17 mouse cellular contexts compared by ENCODE assay signal in the genomic region with DNA sequence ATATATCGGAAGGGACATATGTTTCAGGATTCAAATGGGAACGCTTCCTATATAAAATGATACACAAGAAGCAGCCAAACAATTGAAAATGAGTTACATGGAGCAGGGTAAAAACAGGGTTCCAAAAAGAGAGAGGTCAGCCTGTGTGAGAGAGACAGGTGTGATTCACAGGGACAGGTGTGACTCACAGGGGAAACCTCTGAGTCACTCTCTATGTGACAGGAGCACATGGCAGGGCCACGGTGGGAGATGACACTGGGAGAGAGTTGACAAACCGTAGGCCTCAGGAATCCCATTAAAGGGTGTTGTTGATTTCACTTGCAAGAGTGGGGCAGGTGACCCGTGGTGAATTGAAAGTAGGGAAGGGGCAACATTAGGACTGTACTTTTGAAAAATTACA.
DNase-seq lines count a peak whose midpoint lies in the region; TF ChIP-seq lines count a peak whose summit lies in the region.
"Had no signal": no experiment of that assay in that cellular context is flagged by ENCODE, and none has a peak within 500 bp of the region (broad histone marks: within the 10 kb centered on the region; RNA-seq: fewer than 3 reads in every experiment).

No protein-coding gene starts in this region.

- WGBS in cerebellum, adult 2 months: 56% methylated on average over 5 of the region's 5 CpGs

- DNase-seq in adrenal gland, adult 2 months: peak; percentile 17
- no peak for DNase-seq in adrenal gland, postnatal 36 days
- DNase-seq in cerebellum, adult 2 months: peak; percentile 38 to 63
- no peak for DNase-seq in cerebellum, postnatal 36 days
- peak; percentile 59 for DNase-seq in brain, adult 2 months (ENCODE audit: low read depth, low spot score)
- no peak for DNase-seq in frontal cortex, postnatal 10 days (ENCODE audit: low spot score in 2 of 2)
- DNase-seq: adrenal gland, adult 8-10 months; adrenal gland, postnatal 10 days; adrenal gland, postnatal 14 days; adrenal gland, postnatal 25 days; B cell, adult 2 months; cerebellum, adult 11 months; cerebellum, adult 11-12 months; cerebellum, adult 8-10 months; cerebellum, adult 9-10 months; cerebellum, adult 9-11 months had no signal

- H3K27ac ChIP-seq in cerebellum, adult 2 months (ENCODE audit: insufficient read depth, low read length): no peak overlapping the region

- H3K27me3 ChIP-seq in cerebellum, adult 2 months (ENCODE audit: control insufficient read depth, insufficient read depth, low read length): no peaks in the 10 kb centered on the region
- H3K27me3 ChIP-seq: Patski had no signal

- peaks cover 30% of the 10 kb centered on the region for H3K4me1 ChIP-seq in cerebellum, adult 2 months (ENCODE audit: control insufficient read depth, insufficient read depth, low read length)

- no peak overlapping the region for H3K4me3 ChIP-seq in cerebellum, adult 2 months (replicated peaks; ENCODE audit: insufficient read depth, low read depth, low read length)

- TF ChIP-seq CTCF in cerebellum, adult 2 months (IDR thresholded peaks at IDR 0.05; ENCODE audit: borderline replicate concordance, insufficient read depth, low read depth, low read length): no peak

- TF ChIP-seq POLR2A in cerebellum, adult 2 months (IDR thresholded peaks at IDR 0.05; ENCODE audit: borderline replicate concordance, insufficient read depth, low read length): no peak

Comparison
In these comparisons a context has a peak if more than half of its experiments do, and no peak if none do; other contexts are left out.
1. DNase-seq: peak in adrenal gland, adult 2 months (single experiment), cerebellum, adult 2 months (2 of 2) and brain, adult 2 months (single experiment); none in adrenal gland, postnatal 36 days (0 of 2), cerebellum, postnatal 36 days (0 of 2) and frontal cortex, postnatal 10 days (0 of 2).